Comparison of ENCODE assay signal across 19 mouse cellular contexts in genomic region chr19:32592749-32593148, GRCm38 (mm10).
"Had no signal": no experiment of that assay in that cellular context is flagged by ENCODE, and none has a peak within 500 bp of the region (broad histone marks: within the 10 kb centered on the region; RNA-seq: fewer than 3 reads in every experiment).

No protein-coding gene starts in this region.

- H3K4me3 ChIP-seq: midbrain, embryonic 10.5 days; midbrain, embryonic 12.5 days; myocyte; neural tube, embryonic 13.5 days; neural tube, embryonic 15.5 days had no signal

- H3K9me3 ChIP-seq: midbrain, embryonic 10.5 days; midbrain, embryonic 12.5 days; neural tube, embryonic 13.5 days; neural tube, embryonic 15.5 days had no signal

- DNase-seq: lung, adult 18-20 months; lung, embryonic 14.5 days; lung, postnatal 10 days; lung, postnatal 4 days; midbrain, embryonic 14.5 days; retina, postnatal 1 day; right cerebral cortex, adult 18-20 months; right cerebral cortex, postnatal 25 days; right cerebral cortex, postnatal 4 days; spleen, adult 18-20 months; thymus, adult 18-20 months; thymus, postnatal 14 days; thymus, postnatal 36 days had no signal

- H3K27ac ChIP-seq: midbrain, embryonic 10.5 days; midbrain, embryonic 12.5 days; neural tube, embryonic 13.5 days; neural tube, embryonic 15.5 days had no signal

- H3K36me3 ChIP-seq: midbrain, embryonic 10.5 days; midbrain, embryonic 12.5 days; neural tube, embryonic 13.5 days; neural tube, embryonic 15.5 days had no signal

- H3K4me2 ChIP-seq: lung, embryonic 14.5 days; midbrain, embryonic 12.5 days; neural tube, embryonic 13.5 days; neural tube, embryonic 15.5 days had no signal

- H3K9ac ChIP-seq: lung, embryonic 14.5 days; midbrain, embryonic 12.5 days; neural tube, embryonic 13.5 days; neural tube, embryonic 15.5 days had no signal

- ATAC-seq: midbrain, embryonic 16.5 days had no signal
